Mouse (Mus musculus) midbrain, postnatal 0 days (tissue): ENCODE results near the gene Zfand5. TPM values are rescaled to one million over a fixed set of nuclear protein-coding genes. Genes with fewer than 3 reads are reported as not detected.

Source experiments
- ATAC-seq: fragments of 200-750 bp; cut with Nextera tagmentation; 2 replicates; pipeline ENCODE4 v1.8.0; 2017; ENCODE audit warnings: moderate number of reproducible peaks, mild to moderate bottlenecking, moderate TSS enrichment, moderate library complexity; ENCODE audit not compliant: low FRiP score
- DNase-seq: peaks from one replicate; pipeline ENCODE4 v3.0.0-alpha.2; 2015; ENCODE audit warnings: low spot score
- H3K27ac ChIP-seq: fragments of 300-500 bp; sonication (generic); 2 replicates; pipeline ENCODE4 v1.5.1; 2014; ENCODE audit warnings: low read depth, mild to moderate bottlenecking, low read length, mixed read lengths
- H3K27me3 ChIP-seq: fragments of 300-500 bp; sonication (generic); 2 replicates; pipeline ENCODE4 v1.6.1; 2014; ENCODE audit warnings: low read length, control low read depth, mixed read lengths; ENCODE audit not compliant: insufficient read depth
- H3K36me3 ChIP-seq: fragments of 300-500 bp; sonication (generic); 2 replicates; pipeline ENCODE4 v1.6.1; 2014; ENCODE audit warnings: low read length, control low read depth, mixed read lengths; ENCODE audit not compliant: insufficient read depth
- H3K4me1 ChIP-seq: fragments of 300-500 bp; sonication (generic); 2 replicates; pipeline ENCODE4 v1.6.1; 2014; ENCODE audit warnings: mild to moderate bottlenecking, control low read depth, antibody characterized with exemption, low read length, mixed read lengths; ENCODE audit not compliant: insufficient read depth
- H3K4me2 ChIP-seq: fragments of 300-500 bp; sonication (generic); 2 replicates; pipeline ENCODE4 v1.6.1; 2014; ENCODE audit warnings: low read depth, mild to moderate bottlenecking, low read length, mixed read lengths; ENCODE audit not compliant: poor library complexity, severe bottlenecking
- H3K4me3 ChIP-seq: fragments of 300-500 bp; sonication (generic); 2 replicates; pipeline ENCODE4 v1.5.1; 2014; ENCODE audit warnings: low read depth, mild to moderate bottlenecking, low read length, moderate library complexity
- H3K9ac ChIP-seq: fragments of 300-500 bp; sonication (generic); replicated peaks from 2 replicates; pipeline ENCODE4 v1.6.1; 2014; ENCODE audit warnings: mild to moderate bottlenecking, low read length, moderate library complexity, mixed read lengths; ENCODE audit not compliant: poor library complexity, severe bottlenecking
- H3K9me3 ChIP-seq: fragments of 300-500 bp; sonication (generic); 2 replicates; pipeline ENCODE4 v1.6.1; 2016; ENCODE audit warnings: low read length, control low read depth
- CTCF ChIP-seq: IDR thresholded peaks from 2 replicates; pipeline ENCODE4 v1.5.1; 2016; ENCODE audit warnings: antibody characterized with exemption, mild to moderate bottlenecking
- WGBS: fragments of 180-500 bp; shearing (Covaris S2); extraction: QIAGEN DNeasy Blood & Tissue Kit; methylation state at CpG from one replicate; pipeline ENCODE4 v1.1.7; 2014; 5-methylcytosine and 5-hydroxymethylcytosine counted together
- polyA plus RNA-seq: library from polyadenylated mRNA; unstranded; fragments of >200 nt; fragmentation: Nextera tagmentation; extraction: Ambion mirVana; gene quantifications from 2 replicates; pipeline ENCODE4 v1.2.1, GENCODE M21; 2015
- total RNA-seq: library from RNA; depleted of rRNA; stranded (reverse); fragments of >200 nt; gene quantifications from 2 replicates; pipeline ENCODE4 v1.2.3, GENCODE M21; 2014

The Zfand5 gene
- total and polyA plus RNA-seq, 2 experiments from 2014 or later, result 99.1 to 120 TPM

GRCm38 (mm10) chr19:21259453-21259852 is 12.6 kb upstream of the Zfand5 start:
- Histone ChIP-seq H3K27ac (no peak overlapping the region), H3K4me1 (no peaks in the 10 kb centered on the region), H3K9ac (no peak overlapping the region), H3K9me3 (no peaks in the 10 kb centered on the region), H3K27me3 (no peaks in the 10 kb centered on the region), H3K4me2 (no peak overlapping the region), H3K4me3 (no peak overlapping the region), H3K36me3 (no peaks in the 10 kb centered on the region)
- no peak for ATAC-seq
- DNase-seq, result no peak
- WGBS, result 83% methylated on average over 2 of the region's 2 CpGs
- TF ChIP-seq CTCF, result no peak

GRCm38 (mm10) chr19:21260280-21260679 is 11.8 kb upstream of the Zfand5 start:
- Histone ChIP-seq H3K9ac (no peak overlapping the region), H3K9me3 (no peaks in the 10 kb centered on the region), H3K27ac (no peak overlapping the region), H3K4me3 (no peak overlapping the region), H3K27me3 (no peaks in the 10 kb centered on the region), H3K36me3 (no peaks in the 10 kb centered on the region), H3K4me1 (no peaks in the 10 kb centered on the region), H3K4me2 (no peak overlapping the region)
- DNase-seq (no peak), ATAC-seq (no peak)
- TF ChIP-seq CTCF, result no peak

GRCm38 (mm10) chr19:21271186-21271585 is 892 bp upstream of the Zfand5 start:
- no peaks in the 10 kb centered on the region for H3K9me3 ChIP-seq
- no peak for TF ChIP-seq CTCF
- no peak for ATAC-seq
- no peaks in the 10 kb centered on the region for H3K36me3 ChIP-seq
- no peaks in the 10 kb centered on the region for H3K27me3 ChIP-seq
- H3K4me2 ChIP-seq, result peak overlapping the region; percentile 75
- WGBS, result 21% methylated on average over 8 of the region's 8 CpGs
- no peak for DNase-seq
- H3K4me3 ChIP-seq, result peak overlapping the region; percentile 86
- H3K9ac ChIP-seq, result peak overlapping the region; percentile 99
- peak overlapping the region; percentile 99 for H3K27ac ChIP-seq
- no peaks in the 10 kb centered on the region; the same call in 1 of the 2 replicates for H3K4me1 ChIP-seq

- Histone ChIP-seq H3K9me3 (no peaks in the 10 kb centered on the region), H3K27me3 (no peaks in the 10 kb centered on the region), H3K4me1 (no peaks in the 10 kb centered on the region; the same call in 1 of the 2 replicates), H3K9ac (peak overlapping the region; percentile 99), H3K36me3 (peaks cover 5% of the 10 kb centered on the region; the same call in 1 of the 2 replicates), H3K4me3 (peak overlapping the region; percentile 86), H3K4me2 (peak overlapping the region; percentile 41), H3K27ac (peak overlapping the region; percentile 99)
- peak; percentile 57 for DNase-seq
- ATAC-seq, result no peak; the same call in none of the 2 replicates
- TF ChIP-seq CTCF, result no peak
- under 1% methylated on average over 66 of the region's 66 CpGs for WGBS
These were observed 692 bp downstream of the Zfand5 start for GRCm38 (mm10) chr19:21272655-21273284.

GRCm38 (mm10) chr19:21273440-21273839 is 1.4 kb downstream of the Zfand5 start:
- Histone ChIP-seq H3K27me3 (no peaks in the 10 kb centered on the region), H3K4me3 (peak overlapping the region; percentile 86), H3K4me1 (no peaks in the 10 kb centered on the region; the same call in 1 of the 2 replicates), H3K27ac (no peak overlapping the region), H3K9ac (peak overlapping the region; percentile 33; the same call in 1 of the 2 replicates), H3K4me2 (peak overlapping the region; percentile 75), H3K36me3 (peaks cover 5% of the 10 kb centered on the region; the same call in 1 of the 2 replicates), H3K9me3 (no peaks in the 10 kb centered on the region)
- peak; percentile 15 for DNase-seq
- ATAC-seq, result no peak
- TF ChIP-seq CTCF, result no peak
- WGBS, result 0% methylated on average over 4 of the region's 4 CpGs

GRCm38 (mm10) chr19:21274181-21274591 is 2.1 kb downstream of the Zfand5 start:
- peak overlapping the region; percentile 33 for H3K9ac ChIP-seq
- TF ChIP-seq CTCF, result no peak
- peak overlapping the region; percentile 75 for H3K4me2 ChIP-seq
- peaks cover 5% of the 10 kb centered on the region; the same call in 1 of the 2 replicates for H3K36me3 ChIP-seq
- no peaks in the 10 kb centered on the region; the same call in 1 of the 2 replicates for H3K4me1 ChIP-seq
- no peak overlapping the region for H3K27ac ChIP-seq
- no peaks in the 10 kb centered on the region for H3K9me3 ChIP-seq
- peak overlapping the region; percentile 86 for H3K4me3 ChIP-seq
- no peak for ATAC-seq
- no peaks in the 10 kb centered on the region for H3K27me3 ChIP-seq
- DNase-seq, result peak; percentile 88
- 0% methylated on average over 2 of the region's 2 CpGs for WGBS
